Mouse (Mus musculus) bone marrow, adult 2 months (tissue): Measurements from ENCODE around the gene Nudt8.

Experiments used
- CTCF ChIP-seq: fragments of 200-500 bp; IDR thresholded peaks from 2 replicates; pipeline ENCODE4 v1.5.1; 2011; ENCODE audit warnings: low read length, control low read depth; ENCODE audit not compliant: control insufficient read depth, insufficient read depth
- POLR2A ChIP-seq: fragments of 200-500 bp; IDR thresholded peaks from 2 replicates; pipeline ENCODE4 v1.6.1; 2011; ENCODE audit warnings: low read depth, mild to moderate bottlenecking, control low read depth, low read length, borderline replicate concordance; ENCODE audit not compliant: control insufficient read depth

GRCm38 (mm10) chr19:4000119-4000900 is at the start of gene Nudt8, which contains the start of gene Gm49405:
- TF ChIP-seq CTCF: peak; percentile 78
- TF ChIP-seq POLR2A: peak; percentile 93
